Mouse (Mus musculus) heart, embryonic 14.5 days (tissue): ENCODE measurements around the gene Apoa2. TPM values are rescaled to one million over a fixed set of nuclear protein-coding genes. Genes with fewer than 3 reads are reported as not detected.

Experiments
- ATAC-seq: fragments of 200-750 bp; cut with Nextera tagmentation; 2 replicates; pipeline ENCODE4 v1.8.0; 2017; ENCODE audit warnings: low read depth, moderate TSS enrichment; ENCODE audit not compliant: insufficient number of reproducible peaks, insufficient read depth, low FRiP score
- H3K27ac ChIP-seq, 2 experiments: fragments of 200-500 bp in 1 of 2; fragments of 300-500 bp in 1 of 2; sonication (generic) in 1 of 2; replicated peaks in 1 of 2; 2 replicates each; pipeline ENCODE4 v1.5.1; 2012 to 2014; ENCODE audit warnings: low read depth in 2 of 2, low read length in 2 of 2, control low read depth in 1 of 2, mild to moderate bottlenecking in 1 of 2, mixed read lengths in 1 of 2; ENCODE audit not compliant: control insufficient read depth in 1 of 2, insufficient read depth in 1 of 2
- H3K27me3 ChIP-seq: fragments of 300-500 bp; sonication (generic); 2 replicates; pipeline ENCODE4 v1.6.1; 2014; ENCODE audit warnings: mild to moderate bottlenecking, low read length, control low read depth; ENCODE audit not compliant: control insufficient read depth, insufficient read depth
- H3K36me3 ChIP-seq: fragments of 300-500 bp; sonication (generic); 2 replicates; pipeline ENCODE4 v1.6.1; 2014; ENCODE audit warnings: mild to moderate bottlenecking, control low read depth, low read length, mixed read lengths; ENCODE audit not compliant: control insufficient read depth, insufficient read depth
- H3K4me1 ChIP-seq, 2 experiments: fragments of 200-500 bp in 1 of 2; fragments of 300-500 bp in 1 of 2; sonication (generic) in 1 of 2; 2 replicates each; pipeline ENCODE4 v1.6.1; 2012 to 2014; ENCODE audit warnings: low read length in 2 of 2, control low read depth in 1 of 2, mixed read lengths in 1 of 2; ENCODE audit not compliant: control insufficient read depth in 2 of 2, insufficient read depth in 2 of 2
- H3K4me2 ChIP-seq: fragments of 300-500 bp; sonication (generic); 2 replicates; pipeline ENCODE4 v1.6.1; 2014; ENCODE audit warnings: mild to moderate bottlenecking, low read length
- H3K4me3 ChIP-seq, 2 experiments: fragments of 200-500 bp in 1 of 2; fragments of 300-500 bp in 1 of 2; sonication (generic) in 1 of 2; 2 replicates each; pipeline ENCODE4 v1.5.1; 2012 to 2014; ENCODE audit warnings: low read length in 2 of 2, mild to moderate bottlenecking in 2 of 2, control low read depth in 1 of 2, low read depth in 1 of 2, moderate library complexity in 1 of 2; ENCODE audit not compliant: control insufficient read depth in 1 of 2, insufficient read depth in 1 of 2
- H3K9ac ChIP-seq: fragments of 300-500 bp; sonication (generic); 2 replicates; pipeline ENCODE4 v1.6.1; 2014; ENCODE audit warnings: mild to moderate bottlenecking, low read length
- H3K9me3 ChIP-seq: fragments of 300-500 bp; sonication (generic); 2 replicates; pipeline ENCODE4 v1.6.1; 2016; ENCODE audit warnings: low read length, control low read depth; ENCODE audit not compliant: control insufficient read depth
- WGBS: fragments of 180-500 bp; shearing (Covaris S2); extraction: QIAGEN DNeasy Blood & Tissue Kit; methylation state at CpG from one replicate; pipeline ENCODE4 v1.1.7; 2014; 5-methylcytosine and 5-hydroxymethylcytosine counted together
- polyA plus RNA-seq: library from polyadenylated mRNA; unstranded; fragments of >200 nt; fragmentation: Nextera tagmentation; extraction: Ambion mirVana; gene quantifications from 2 replicates; pipeline ENCODE4 v1.2.1, GENCODE M21; 2014

Gene Apoa2
- polyA plus RNA-seq, 1 experiment from 2014 or later, result 5.3 TPM

GRCm38 (mm10) chr1:171263666-171264461 is 39.0 kb downstream of the Apoa2 start:
- H3K9ac ChIP-seq, result no peak overlapping the region; the same call in 1 of the 2 replicates
- H3K9me3 ChIP-seq, result no peaks in the 10 kb centered on the region
- no peak overlapping the region for H3K4me3 ChIP-seq
- H3K4me1 ChIP-seq, result peaks cover 3 to 13% of the 10 kb centered on the region in 2 experiments
- ATAC-seq, result no peak
- H3K27ac ChIP-seq, result peak overlapping the region; percentile 85 to 97
- 83% methylated on average over 3 of the region's 3 CpGs for WGBS
- no peaks in the 10 kb centered on the region for H3K27me3 ChIP-seq
- peak overlapping the region; percentile 60 for H3K4me2 ChIP-seq
- H3K36me3 ChIP-seq, result no peaks in the 10 kb centered on the region

- H3K27me3 ChIP-seq, result no peaks in the 10 kb centered on the region
- no peak overlapping the region for H3K4me3 ChIP-seq
- ATAC-seq, result no peak
- H3K27ac ChIP-seq, result peak overlapping the region in 1 of 2 experiments; percentile 37; a peak in 1 of 4 replicates
- H3K36me3 ChIP-seq, result no peaks in the 10 kb centered on the region
- H3K9me3 ChIP-seq, result no peaks in the 10 kb centered on the region
- no peak overlapping the region for H3K4me2 ChIP-seq
- WGBS, result 60% methylated on average over 4 of the region's 4 CpGs
- H3K4me1 ChIP-seq, result peaks cover 5 to 22% of the 10 kb centered on the region in 2 experiments
- no peak overlapping the region for H3K9ac ChIP-seq
These were observed 41.3 kb downstream of the Apoa2 start for GRCm38 (mm10) chr1:171265971-171266744.

- Histone ChIP-seq H3K4me2 (no peak overlapping the region), H3K4me3 (no peak overlapping the region), H3K36me3 (peaks cover 11% of the 10 kb centered on the region), H3K9me3 (no peaks in the 10 kb centered on the region), H3K27me3 (no peaks in the 10 kb centered on the region), H3K27ac (no peak overlapping the region), H3K9ac (no peak overlapping the region), H3K4me1 (peaks cover 6 to 22% of the 10 kb centered on the region in 2 experiments; a peak in 3 of 4 replicates)
- WGBS, result 63% methylated on average over 1 of the region's 1 CpGs
- ATAC-seq, result no peak
These were observed 43.5 kb downstream of the Apoa2 start for GRCm38 (mm10) chr1:171268341-171268740.

- Histone ChIP-seq H3K27ac (peak within 1 kb of the TSS; percentile 61 to 68), H3K9ac (peak within 1 kb of the TSS; percentile 88), H3K36me3 (peaks cover 28% of the 10 kb centered on the region), H3K27me3 (no peaks in the 10 kb centered on the region), H3K4me1 (peaks cover 6 to 17% of the 10 kb centered on the region in 2 experiments; a peak in 3 of 4 replicates), H3K4me3 (peak within 1 kb of the TSS; percentile 77), H3K4me2 (peak within 1 kb of the TSS; percentile 82), H3K9me3 (no peaks in the 10 kb centered on the region)
- peak; percentile 90 for ATAC-seq
- 4% methylated on average over 36 of the region's 36 CpGs for WGBS
These were observed 45.2 kb downstream of the Apoa2 start, which contains the start of gene B4galt3 for GRCm38 (mm10) chr1:171269848-171270572. Gene B4galt3, plus strand, starts transcription at chr1:171270328.

- Histone ChIP-seq H3K4me1 (peaks cover 6 to 17% of the 10 kb centered on the region in 2 experiments; a peak in 3 of 4 replicates), H3K9ac (peak overlapping the region; percentile 88), H3K36me3 (peaks cover 33% of the 10 kb centered on the region), H3K4me3 (peak overlapping the region; percentile 77), H3K4me2 (peak overlapping the region; percentile 82), H3K9me3 (no peaks in the 10 kb centered on the region), H3K27ac (0 out of 4 replicates have a peak overlapping the region, but pooled peaks of 1 of the 2 experiments have one; percentile 68), H3K27me3 (no peaks in the 10 kb centered on the region)
- under 1% methylated on average over 17 of the region's 19 CpGs for WGBS
- ATAC-seq, result peak; percentile 67
These were observed 45.7 kb downstream of the Apoa2 start for GRCm38 (mm10) chr1:171270573-171270900.

GRCm38 (mm10) chr1:171271196-171271595 is 46.3 kb downstream of the Apoa2 start:
- peaks cover 40% of the 10 kb centered on the region for H3K36me3 ChIP-seq
- WGBS, result 36% methylated on average over 9 of the region's 9 CpGs
- peak overlapping the region; percentile 77 for H3K4me3 ChIP-seq
- no peaks in the 10 kb centered on the region for H3K27me3 ChIP-seq
- H3K4me1 ChIP-seq, result peaks cover 6 to 17% of the 10 kb centered on the region in 2 experiments; a peak in 3 of 4 replicates
- no peak overlapping the region for H3K27ac ChIP-seq
- peak overlapping the region; percentile 88 for H3K9ac ChIP-seq
- no peaks in the 10 kb centered on the region for H3K9me3 ChIP-seq
- H3K4me2 ChIP-seq, result peak overlapping the region; percentile 82
- ATAC-seq, result no peak

GRCm38 (mm10) chr1:171271622-171272021 is 46.8 kb downstream of the Apoa2 start:
- Histone ChIP-seq H3K4me2 (peak overlapping the region; percentile 82), H3K27me3 (no peaks in the 10 kb centered on the region), H3K4me3 (no peak overlapping the region), H3K27ac (0 out of 4 replicates have a peak overlapping the region, but pooled peaks of 1 of the 2 experiments have one; percentile 26), H3K9me3 (no peaks in the 10 kb centered on the region), H3K9ac (no peak overlapping the region), H3K4me1 (peaks cover 6 to 17% of the 10 kb centered on the region in 2 experiments; a peak in 3 of 4 replicates), H3K36me3 (peaks cover 44% of the 10 kb centered on the region)
- no peak for ATAC-seq
- 61% methylated on average over 10 of the region's 10 CpGs for WGBS
